Mouse (Mus musculus) CH12.LX (cell line): ENCODE results near the gene Rictor. TPM values are rescaled to one million over a fixed set of nuclear protein-coding genes. Genes with fewer than 3 reads are reported as not detected.

Experiments used
- DNase-seq: peaks from one replicate; pipeline ENCODE4 v3.0.0-alpha.2; 2013; ENCODE audit errors: extremely low read depth
- H3K27ac ChIP-seq: 2 replicates; pipeline ENCODE4 v1.5.1; 2012; ENCODE audit warnings: low read depth, mild to moderate bottlenecking, control low read depth, moderate library complexity; ENCODE audit not compliant: insufficient read depth
- H3K27me3 ChIP-seq: replicated peaks from 2 replicates; pipeline ENCODE3; 2012; ENCODE audit warnings: inconsistent platforms
- H3K36me3 ChIP-seq, 2 experiments: replicated peaks in 1 of 2; 2 replicates each; pipeline versions ENCODE3 to v1.6.1; 2012; ENCODE audit warnings: inconsistent platforms in 1 of 2, low read length in 1 of 2, mild to moderate bottlenecking in 1 of 2, mixed read lengths in 1 of 2, moderate library complexity in 1 of 2; ENCODE audit not compliant: control insufficient read depth in 1 of 2, insufficient read depth in 1 of 2
- H3K4me1 ChIP-seq, 2 experiments: 2 replicates each; pipeline ENCODE4 v1.6.1; 2012; ENCODE audit warnings: inconsistent platforms in 1 of 2, moderate library complexity in 1 of 2; ENCODE audit not compliant: insufficient read depth in 2 of 2, control insufficient read depth in 1 of 2
- H3K4me2 ChIP-seq: 2 replicates; pipeline ENCODE4 v1.6.1; 2012; ENCODE audit warnings: low read depth, mild to moderate bottlenecking, control low read depth; ENCODE audit not compliant: poor library complexity, insufficient read depth, severe bottlenecking
- H3K4me3 ChIP-seq, 3 experiments: fragments of 150-350 bp in 1 of 3; sonication (generic) in 1 of 3; replicated peaks in 1 of 3; 2 replicates each; pipeline versions ENCODE3 to v1.5.1; 2011 to 2012; ENCODE audit warnings: low read depth in 2 of 3, low read length in 2 of 3, mild to moderate bottlenecking in 2 of 3, moderate library complexity in 2 of 3, control low read depth in 1 of 3, improper control_type of control experiment in 1 of 3, inconsistent platforms in 1 of 3, mixed read lengths in 1 of 3; ENCODE audit not compliant: poor library complexity in 1 of 3
- H3K79me2 ChIP-seq: replicated peaks from 2 replicates; pipeline ENCODE4 v1.6.1; 2012; ENCODE audit warnings: mild to moderate bottlenecking, moderate library complexity; ENCODE audit not compliant: control insufficient read depth, poor library complexity, insufficient read depth, severe bottlenecking; ENCODE audit errors: extremely low read depth
- H3K9ac ChIP-seq: 2 replicates; pipeline ENCODE4 v1.6.1; 2012; ENCODE audit warnings: low read depth, mild to moderate bottlenecking, control low read depth, moderate library complexity; ENCODE audit not compliant: insufficient read depth
- H3K9me3 ChIP-seq: replicated peaks from 2 replicates; pipeline ENCODE3; 2012; ENCODE audit warnings: low read length, inconsistent platforms, mixed read lengths
- CHD2 ChIP-seq: IDR thresholded peaks from 2 replicates; pipeline ENCODE4 v1.6.1; 2011; ENCODE audit warnings: low read length, improper control_type of control experiment
- CTCF ChIP-seq, 2 experiments: IDR thresholded peaks in 1 of 2; conservative IDR thresholded peaks in 1 of 2; 2 replicates each; pipeline ENCODE4 v1.5.1; 2011 to 2012; ENCODE audit warnings: low read depth in 2 of 2, low read length in 2 of 2, improper control_type of control experiment in 1 of 2, inconsistent platforms in 1 of 2, mild to moderate bottlenecking in 1 of 2, moderate library complexity in 1 of 2
- ELF1 ChIP-seq: IDR thresholded peaks from 2 replicates; pipeline ENCODE4 v1.6.1; 2014; ENCODE audit warnings: low read depth, mild to moderate bottlenecking, inconsistent platforms, low read length, improper control_type of control experiment
- EP300 ChIP-seq: IDR thresholded peaks from 2 replicates; pipeline ENCODE4 v1.6.1; 2011; ENCODE audit warnings: low read length, improper control_type of control experiment
- HCFC1 ChIP-seq: IDR thresholded peaks from 2 replicates; pipeline ENCODE4 v1.6.1; 2012; ENCODE audit warnings: low read depth, mild to moderate bottlenecking, inconsistent platforms, low read length, improper control_type of control experiment
- JUN ChIP-seq: IDR thresholded peaks from 2 replicates; pipeline ENCODE4 v1.6.1; 2011; ENCODE audit warnings: low read depth, mild to moderate bottlenecking, low read length, improper control_type of control experiment, moderate library complexity; ENCODE audit not compliant: insufficient read depth
- JUND ChIP-seq: conservative IDR thresholded peaks from 2 replicates; pipeline ENCODE4 v1.6.1; 2011; ENCODE audit warnings: low read depth, low read length, improper control_type of control experiment
- MAX ChIP-seq: IDR thresholded peaks from 2 replicates; pipeline ENCODE4 v1.6.1; 2011; ENCODE audit warnings: low read length, improper control_type of control experiment
- MEF2A ChIP-seq: IDR thresholded peaks from 2 replicates; pipeline ENCODE4 v1.6.1; 2014; ENCODE audit warnings: low read depth, mild to moderate bottlenecking, inconsistent platforms, low read length, improper control_type of control experiment, borderline replicate concordance
- POLR2AphosphoS2 ChIP-seq: IDR thresholded peaks from 2 replicates; pipeline ENCODE4 v1.6.1; 2011; ENCODE audit warnings: low read depth, low read length, improper control_type of control experiment
- RAD21 ChIP-seq: IDR thresholded peaks from 2 replicates; pipeline ENCODE4 v1.6.1; 2011; ENCODE audit warnings: low read depth, mild to moderate bottlenecking, low read length, improper control_type of control experiment, moderate library complexity
- SIN3A ChIP-seq: IDR thresholded peaks from 2 replicates; pipeline ENCODE4 v1.6.1; 2012; ENCODE audit warnings: low read length, improper control_type of control experiment, inconsistent platforms
- SMC3 ChIP-seq: IDR thresholded peaks from 2 replicates; pipeline ENCODE4 v1.6.1; 2011; ENCODE audit warnings: low read depth, low read length, improper control_type of control experiment
- TCF12 ChIP-seq: IDR thresholded peaks from 2 replicates; pipeline ENCODE4 v1.6.1; 2014; ENCODE audit warnings: low read depth, mild to moderate bottlenecking, inconsistent platforms, low read length, improper control_type of control experiment
- UBTF ChIP-seq: IDR thresholded peaks from 2 replicates; pipeline ENCODE4 v1.6.1; 2012; ENCODE audit warnings: low read depth, mild to moderate bottlenecking, inconsistent platforms, low read length, improper control_type of control experiment, moderate library complexity
- ZC3H11A ChIP-seq: IDR thresholded peaks from 2 replicates; pipeline ENCODE4 v1.6.1; 2012; ENCODE audit warnings: low read depth, mild to moderate bottlenecking, inconsistent platforms, low read length, improper control_type of control experiment
- ZMIZ1 ChIP-seq: IDR thresholded peaks from 2 replicates; pipeline ENCODE4 v1.6.1; 2012; ENCODE audit warnings: low read depth, mild to moderate bottlenecking, inconsistent platforms, low read length, improper control_type of control experiment
- ZNF384 ChIP-seq: IDR thresholded peaks from 2 replicates; pipeline ENCODE4 v1.6.1; 2012; ENCODE audit warnings: low read depth, low read length, improper control_type of control experiment, inconsistent platforms
- dilution Hi-C: fragments of 300-500 bp; cut with MboI; formaldehyde crosslinking; loops from 2 replicates; pipeline ENCODE4 v1.14.3; 2020; ENCODE audit warnings: low sequenced_read_pairs; ENCODE audit not compliant: extremely low pct_unique_long_range_greater_than_20kb, extremely low pct_ligation_motif_present
- in situ Hi-C: fragments of 300-500 bp; cut with MboI; formaldehyde crosslinking; loops from 3 replicates; pipeline ENCODE4 v1.14.3; 2019; ENCODE audit warnings: low sequenced_read_pairs, low pct_ligation_motif_present, low pct_unique_long_range_greater_than_20kb, mixed read lengths
- polyA plus RNA-seq: library from polyadenylated mRNA; unstranded; fragments of >175 nt; gene quantifications from 2 replicates; pipeline ENCODE4 v1.2.1, GENCODE M21; 2012; ENCODE audit warnings: low read depth; ENCODE audit not compliant: insufficient read length
- total RNA-seq, 2 experiments: library from RNA; depleted of rRNA; stranded (reverse); fragments of 300-350 nt in 1 of 2; fragments of >200 nt in 1 of 2; gene quantifications; 2 replicates each; pipeline ENCODE4 v1.2.3; 2012 to 2014

Rictor gene
- total and polyA plus RNA-seq, 3 experiments = 7.1 to 8.0 (median 7.4) TPM

DNA sequence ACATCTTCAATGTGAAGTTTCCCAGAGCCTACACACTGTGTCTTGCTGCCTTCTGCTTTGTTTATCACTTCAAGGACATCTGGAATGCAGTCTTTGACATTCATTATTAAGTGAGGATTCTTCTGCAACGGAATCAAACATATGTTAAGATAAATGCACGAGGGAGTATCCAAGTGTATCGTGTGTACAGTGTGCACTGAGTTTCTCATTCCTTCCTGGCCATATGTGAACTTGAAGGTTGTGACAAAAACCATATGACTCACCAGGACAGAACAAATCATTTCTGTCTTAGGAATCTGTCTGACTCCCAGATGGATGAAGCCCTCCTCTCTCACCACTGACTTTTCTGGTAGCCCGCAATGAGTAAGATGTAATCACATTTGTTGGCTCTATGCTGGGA lies 107.6 kb downstream of the Rictor start:
- peaks cover 7% of the 10 kb centered on the region for H3K9me3 ChIP-seq
- H3K4me2 ChIP-seq = no peak overlapping the region
- TF ChIP-seq ZC3H11A (no peak), TCF12 (no peak), JUND (no peak), RAD21 (no peak), ELF1 (no peak), SIN3A (no peak), CHD2 (no peak), UBTF (no peak), ZMIZ1 (no peak), MAX (no peak), HCFC1 (no peak)
- dilution Hi-C loops = no loop called here
- no peak overlapping the region for H3K4me3 ChIP-seq
- no peak for DNase-seq
- H3K79me2 ChIP-seq = no peaks in the 10 kb centered on the region
- H3K36me3 ChIP-seq = no peaks in the 10 kb centered on the region
- in situ Hi-C loops = no loop called here
- H3K27me3 ChIP-seq = no peaks in the 10 kb centered on the region
- no peak overlapping the region for H3K27ac ChIP-seq
- no peaks in the 10 kb centered on the region for H3K4me1 ChIP-seq
- no peak overlapping the region for H3K9ac ChIP-seq

DNA sequence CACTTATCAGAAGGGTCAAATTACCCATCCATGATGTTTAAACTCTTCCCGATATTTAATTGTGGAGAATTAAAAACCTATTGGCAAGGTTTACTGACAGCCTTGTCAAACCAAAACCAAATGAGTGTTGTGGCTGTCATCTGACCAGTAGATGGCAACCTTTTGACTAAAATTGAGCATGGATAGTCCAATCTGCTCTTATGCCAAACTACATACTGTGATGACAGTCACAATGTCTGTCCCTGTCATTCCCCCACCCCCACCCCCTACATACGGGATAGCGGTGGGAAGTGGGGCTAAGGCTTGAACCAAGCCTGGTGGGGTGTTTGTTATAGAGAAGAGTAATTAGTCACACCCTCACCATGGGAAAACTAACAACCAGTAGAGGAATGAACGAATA lies 132.0 kb downstream of the Rictor start:
- in situ Hi-C loops = no loop called here
- H3K27me3 ChIP-seq = peaks cover 7% of the 10 kb centered on the region
- no peaks in the 10 kb centered on the region for H3K4me1 ChIP-seq
- no peak overlapping the region for H3K4me3 ChIP-seq
- H3K79me2 ChIP-seq = no peaks in the 10 kb centered on the region
- no peaks in the 10 kb centered on the region for H3K9me3 ChIP-seq
- dilution Hi-C loops = no loop called here
- no peak overlapping the region for H3K27ac ChIP-seq
- H3K9ac ChIP-seq = no peak overlapping the region
- 0 out of 2 replicates have a peak overlapping the region, but pooled peaks have one; percentile 4 for H3K4me2 ChIP-seq
- no peak for TF ChIP-seq POLR2AphosphoS2
- TF ChIP-seq ZMIZ1 = no peak
- no peak for TF ChIP-seq EP300
- TF ChIP-seq RAD21 = peak; percentile 67
- TF ChIP-seq MEF2A = no peak
- TF ChIP-seq CTCF (conservative IDR thresholded peaks at IDR 0.05 in 1 of 2, IDR thresholded peaks at IDR 0.05 in 1 of 2; ENCODE audit: low read depth in 2 of 2, low read length in 2 of 2) = peak; percentile 50 to 71; a peak in 3 of 4 replicates
- TF ChIP-seq SMC3 = peak; percentile 62
- TF ChIP-seq JUN = no peak
- TF ChIP-seq ZNF384 = no peak
- DNase-seq = peak; percentile 31
- no peaks in the 10 kb centered on the region for H3K36me3 ChIP-seq
